Mouse (Mus musculus): ENCODE data around the gene Zfp872. TPM values are rescaled to one million over a fixed set of nuclear protein-coding genes. Genes with fewer than 3 reads are reported as not detected.

The Zfp872 gene
- total and polyA plus RNA-seq, 3 experiments = not detected

DNA sequence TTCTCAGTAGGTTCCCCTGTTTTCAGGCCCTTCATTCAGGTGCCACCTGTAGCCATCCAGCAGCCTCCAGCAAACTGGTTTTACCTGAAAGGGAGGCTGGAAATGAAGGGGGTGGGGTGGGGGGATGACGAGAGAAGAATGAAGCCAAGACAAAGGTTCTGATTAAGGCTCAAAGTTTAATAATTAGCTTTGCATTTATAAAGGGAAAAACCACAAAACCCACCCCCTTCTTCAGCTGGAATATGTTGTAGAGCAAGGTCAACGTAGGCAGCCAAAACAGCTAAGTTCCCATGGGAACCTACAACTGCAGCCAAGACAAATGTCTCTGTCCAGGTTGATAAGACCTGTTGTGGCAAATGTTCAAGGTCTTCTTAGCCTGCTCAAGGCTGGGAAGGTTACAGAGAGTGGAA is 25.9 kb downstream of the Zfp872 start:
- H3K4me3 ChIP-seq (ENCODE audit: control insufficient read depth in 1 of 2, insufficient read depth in 1 of 2, low read depth in 2 of 2, low read length in 2 of 2) = peak overlapping the region; percentile 23 to 36
- H3K4me1 ChIP-seq (ENCODE audit: control insufficient read depth in 1 of 2, insufficient read depth in 2 of 2, low read length in 2 of 2) = peaks cover 10 to 19% of the 10 kb centered on the region in 2 experiments
- H3K79me2 ChIP-seq (ENCODE audit: control insufficient read depth, insufficient read depth, low read length, poor library complexity) = no peaks in the 10 kb centered on the region
- peaks cover 0 to 17% of the 10 kb centered on the region in 2 experiments; a peak in 2 of 4 replicates for H3K36me3 ChIP-seq (ENCODE audit: control insufficient read depth in 1 of 2, insufficient read depth in 2 of 2, low read length in 2 of 2)
- H3K27ac ChIP-seq (ENCODE audit: control insufficient read depth, low read depth, low read length) = 0 out of 2 replicates have a peak overlapping the region, but pooled peaks have one; percentile 6
- H3K9ac ChIP-seq (ENCODE audit: control insufficient read depth, low read depth, low read length, poor library complexity, severe bottlenecking) = peak overlapping the region; percentile 14; the same call in 1 of the 2 replicates
- DNase-seq (ENCODE audit: low read depth, low spot score) = peak; percentile 88
- no peaks in the 10 kb centered on the region for H3K9me3 ChIP-seq (replicated peaks; ENCODE audit: insufficient read depth, low read length)
- H3K27me3 ChIP-seq (ENCODE audit: control insufficient read depth in 1 of 2, insufficient read depth in 2 of 2, low read length in 2 of 2) = peaks cover 2% of the 10 kb centered on the region in 2 experiments; a peak in 1 of 4 replicates
- TF ChIP-seq NELFE (IDR thresholded peaks at IDR 0.05; ENCODE audit: low read depth, low read length) (no peak), POLR2A (IDR thresholded peaks at IDR 0.05; ENCODE audit: control insufficient read depth in 1 of 2, insufficient read depth in 1 of 2, low read depth in 1 of 2, low read length in 2 of 2, poor library complexity in 1 of 2) (no peak), ETS1 (IDR thresholded peaks at IDR 0.05; ENCODE audit: low read depth, low read length) (peak; percentile 95), ZNF384 (IDR thresholded peaks at IDR 0.05; ENCODE audit: low read depth, low read length) (no peak), HCFC1 (IDR thresholded peaks at IDR 0.05; ENCODE audit: low read depth, low read length) (0 out of 2 replicates have a peak, but pooled peaks have one; percentile 1), MAX (IDR thresholded peaks at IDR 0.05; ENCODE audit: low read length) (no peak), MYC (IDR thresholded peaks at IDR 0.05; ENCODE audit: low read depth, low read length) (no peak), ZKSCAN1 (IDR thresholded peaks at IDR 0.05; ENCODE audit: low read depth, low read length) (no peak), E2F4 (IDR thresholded peaks at IDR 0.05; ENCODE audit: borderline replicate concordance, low read depth, low read length) (no peak), ELF1 (IDR thresholded peaks at IDR 0.05; ENCODE audit: low read depth, low read length) (peak; percentile 29; the same call in 1 of the 2 replicates), JUND (IDR thresholded peaks at IDR 0.05; ENCODE audit: low read depth, low read length) (no peak), MEF2A (IDR thresholded peaks at IDR 0.05; ENCODE audit: extremely low read depth, insufficient replicate concordance, low read depth, low read length, poor library complexity, severe bottlenecking) (no peak), USF1 (IDR thresholded peaks at IDR 0.05; ENCODE audit: low read depth, low read length) (no peak), ZC3H11A (IDR thresholded peaks at IDR 0.05; ENCODE audit: low read depth, low read length) (no peak), UBTF (IDR thresholded peaks at IDR 0.05; ENCODE audit: borderline replicate concordance, insufficient read depth, low read depth, low read length) (no peak), NRF1 (IDR thresholded peaks at IDR 0.05; ENCODE audit: insufficient read depth, low read depth, low read length, poor library complexity, severe bottlenecking) (no peak), RCOR1 (IDR thresholded peaks at IDR 0.05; ENCODE audit: low read depth, low read length) (no peak), POLR2AphosphoS2 (IDR thresholded peaks at IDR 0.05; ENCODE audit: low read length) (no peak), MYB (IDR thresholded peaks at IDR 0.05; ENCODE audit: low read depth, low read length) (no peak), ZMIZ1 (IDR thresholded peaks at IDR 0.05; ENCODE audit: low read depth, low read length) (no peak), USF2 (IDR thresholded peaks at IDR 0.05; ENCODE audit: borderline replicate concordance in 1 of 2, insufficient read depth in 1 of 2, low read depth in 1 of 2, low read length in 2 of 2) (0 out of 4 replicates have a peak, but pooled peaks of 1 of the 2 experiments have one; percentile 2), GABPA (IDR thresholded peaks at IDR 0.05; ENCODE audit: low read depth, low read length) (no peak), EP300 (IDR thresholded peaks at IDR 0.05; ENCODE audit: low read depth in 1 of 2, low read length in 2 of 2) (peak; percentile 87), KAT2A (conservative IDR thresholded peaks at IDR 0.05; ENCODE audit: low read depth, low read length) (peak; percentile 6; the same call in 1 of the 2 replicates), GATA1 (IDR thresholded peaks at IDR 0.05; ENCODE audit: low read depth, low read length) (peak; percentile 76), CHD1 (IDR thresholded peaks at IDR 0.05; ENCODE audit: low read depth, low read length) (no peak), RAD21 (IDR thresholded peaks at IDR 0.05; ENCODE audit: low read depth, low read length) (no peak), MAFK (IDR thresholded peaks at IDR 0.05; ENCODE audit: borderline replicate concordance, low read depth, low read length) (peak; percentile 40; the same call in 1 of the 2 replicates), TBP (IDR thresholded peaks at IDR 0.05; ENCODE audit: low read depth, low read length) (no peak), BHLHE40 (IDR thresholded peaks at IDR 0.05; ENCODE audit: borderline replicate concordance, low read depth, low read length) (no peak), CHD2 (IDR thresholded peaks at IDR 0.05; ENCODE audit: low read length) (no peak), TAL1 (IDR thresholded peaks at IDR 0.05; ENCODE audit: low read length) (peak; percentile 93), SMC3 (IDR thresholded peaks at IDR 0.05; ENCODE audit: low read depth, low read length) (no peak), CTCF (IDR thresholded peaks at IDR 0.05 in 2 of 3, conservative IDR thresholded peaks at IDR 0.05 in 1 of 3; ENCODE audit: control insufficient read depth in 1 of 3, insufficient read depth in 1 of 3, low read depth in 2 of 3, low read length in 3 of 3, poor library complexity in 1 of 3, severe bottlenecking in 1 of 3) (no peak), POLR2AphosphoS5 (IDR thresholded peaks at IDR 0.05; ENCODE audit: borderline replicate concordance, low read depth, low read length) (no peak), SIN3A (IDR thresholded peaks at IDR 0.05; ENCODE audit: low read length) (peak; percentile 68; the same call in 1 of the 2 replicates), MXI1 (IDR thresholded peaks at IDR 0.05; ENCODE audit: low read depth, low read length) (no peak; the same call in 1 of the 2 replicates)
